Mouse (Mus musculus) heart, embryonic 11.5 days (tissue): ENCODE data around the gene Acbd4. TPM values are rescaled to one million over a fixed set of nuclear protein-coding genes. Genes with fewer than 3 reads are reported as not detected.
A peak's percentile ranks its signal among the peaks of the same experiment; 100 is the strongest.

Source experiments
- ATAC-seq: fragments of 200-750 bp; cut with Nextera tagmentation; replicated peaks from 2 replicates; pipeline ENCODE4 v1.8.0; 2017; ENCODE audit warnings: moderate library complexity; ENCODE audit not compliant: insufficient number of reproducible peaks, low FRiP score, low TSS enrichment
- H3K27ac ChIP-seq: fragments of 300-500 bp; sonication (generic); 2 replicates; pipeline ENCODE4 v1.5.1; 2014; ENCODE audit warnings: mild to moderate bottlenecking, low read depth, low read length
- H3K27me3 ChIP-seq: fragments of 300-500 bp; sonication (generic); 2 replicates; pipeline ENCODE4 v1.6.1; 2014; ENCODE audit warnings: mild to moderate bottlenecking, low read length, mixed read lengths; ENCODE audit not compliant: control insufficient read depth, insufficient read depth
- H3K36me3 ChIP-seq: fragments of 300-500 bp; sonication (generic); 2 replicates; pipeline ENCODE4 v1.6.1; 2014; ENCODE audit warnings: mild to moderate bottlenecking, low read length, moderate library complexity, mixed read lengths; ENCODE audit not compliant: control insufficient read depth, insufficient read depth
- H3K4me1 ChIP-seq: fragments of 300-500 bp; sonication (generic); 2 replicates; pipeline ENCODE4 v1.6.1; 2014; ENCODE audit warnings: low read length; ENCODE audit not compliant: control insufficient read depth, insufficient read depth
- H3K4me2 ChIP-seq: fragments of 300-500 bp; sonication (generic); 2 replicates; pipeline ENCODE4 v1.6.1; 2014; ENCODE audit warnings: mild to moderate bottlenecking, moderate library complexity
- H3K4me3 ChIP-seq: fragments of 300-500 bp; sonication (generic); 2 replicates; pipeline ENCODE4 v1.5.1; 2014; ENCODE audit warnings: low read depth, low read length
- H3K9ac ChIP-seq: fragments of 300-500 bp; sonication (generic); 2 replicates; pipeline ENCODE4 v1.6.1; 2014; ENCODE audit warnings: mild to moderate bottlenecking, low read depth, low read length, moderate library complexity
- H3K9me3 ChIP-seq: fragments of 300-500 bp; sonication (generic); replicated peaks from 2 replicates; pipeline ENCODE4 v1.6.1; 2016; ENCODE audit warnings: low read length; ENCODE audit not compliant: control insufficient read depth
- WGBS: fragments of 180-500 bp; shearing (Covaris S2); extraction: QIAGEN DNeasy Blood & Tissue Kit; methylation state at CpG from one replicate; pipeline ENCODE4 v1.1.7; 2014; ENCODE audit not compliant: insufficient replicate concordance; 5-methylcytosine and 5-hydroxymethylcytosine counted together
- polyA plus RNA-seq: library from polyadenylated mRNA; unstranded; fragments of >200 nt; fragmentation: Nextera tagmentation; extraction: Ambion mirVana; gene quantifications from 2 replicates; pipeline ENCODE4 v1.2.1, GENCODE M21; 2014

Gene Acbd4
- 11.2 and 11.8 TPM in 2 replicates for polyA plus RNA-seq

GRCm38 (mm10) chr11:103101481-103101865, at the start of gene Acbd4, which contains the start of gene Plcd3:
Gene Acbd4, plus strand, starts transcription at chr11:103101682.
Gene Plcd3, minus strand, starts transcription at chr11:103101658.
- H3K27ac ChIP-seq: peak within 1 kb of the TSS; percentile 35; the same call in 1 of the 2 replicates
- peak within 1 kb of the TSS; percentile 44 for H3K9ac ChIP-seq
- 1% methylated on average over 33 of the region's 34 CpGs for WGBS
- H3K27me3 ChIP-seq: peaks cover 32% of the 10 kb centered on the region
- peaks cover 36% of the 10 kb centered on the region for H3K4me1 ChIP-seq
- no peaks in the 10 kb centered on the region for H3K36me3 ChIP-seq
- no peak; the same call in 1 of the 2 replicates for ATAC-seq
- H3K4me3 ChIP-seq: peak within 1 kb of the TSS; percentile 45
- H3K4me2 ChIP-seq: peak within 1 kb of the TSS; percentile 93
- H3K9me3 ChIP-seq: no peaks in the 10 kb centered on the region

- Histone ChIP-seq H3K36me3 (peaks cover 20% of the 10 kb centered on the region), H3K4me2 (no peak overlapping the region), H3K9ac (peak overlapping the region; percentile 43; the same call in 1 of the 2 replicates), H3K4me1 (peaks cover 8% of the 10 kb centered on the region), H3K27ac (peak overlapping the region; percentile 80), H3K4me3 (no peak overlapping the region), H3K27me3 (no peaks in the 10 kb centered on the region), H3K9me3 (no peaks in the 10 kb centered on the region)
- ATAC-seq: no peak
- WGBS: 86% methylated on average over 6 of the region's 6 CpGs
Observed at GRCm38 (mm10) chr11:103052078-103052477, 49.4 kb upstream of the Acbd4 start.

- Histone ChIP-seq H3K4me2 (no peak overlapping the region), H3K36me3 (peaks cover 25% of the 10 kb centered on the region), H3K9ac (no peak overlapping the region), H3K27me3 (no peaks in the 10 kb centered on the region), H3K4me3 (no peak overlapping the region), H3K27ac (no peak overlapping the region), H3K4me1 (peaks cover 8% of the 10 kb centered on the region), H3K9me3 (no peaks in the 10 kb centered on the region)
- 86% methylated on average over 18 of the region's 18 CpGs for WGBS
- no peak for ATAC-seq
Observed at GRCm38 (mm10) chr11:103053191-103054076, 48.0 kb upstream of the Acbd4 start.

GRCm38 (mm10) chr11:103054798-103055197, 46.7 kb upstream of the Acbd4 start:
- Histone ChIP-seq H3K4me3 (no peak overlapping the region), H3K9me3 (no peaks in the 10 kb centered on the region), H3K9ac (no peak overlapping the region), H3K4me2 (no peak overlapping the region), H3K36me3 (peaks cover 32% of the 10 kb centered on the region), H3K27me3 (no peaks in the 10 kb centered on the region), H3K27ac (no peak overlapping the region), H3K4me1 (peaks cover 8% of the 10 kb centered on the region)
- no peak for ATAC-seq
- whole genome bisulfite sequencing: 48% methylated on average over 6 of the region's 6 CpGs

GRCm38 (mm10) chr11:103056636-103057035, 44.8 kb upstream of the Acbd4 start:
- 90% methylated on average over 7 of the region's 7 CpGs for WGBS
- Histone ChIP-seq H3K27ac (no peak overlapping the region), H3K4me3 (no peak overlapping the region), H3K4me1 (peaks cover 6% of the 10 kb centered on the region), H3K9me3 (no peaks in the 10 kb centered on the region), H3K36me3 (peaks cover 40% of the 10 kb centered on the region), H3K9ac (no peak overlapping the region), H3K4me2 (no peak overlapping the region), H3K27me3 (no peaks in the 10 kb centered on the region)
- ATAC-seq: no peak

- Histone ChIP-seq H3K4me1 (no peaks in the 10 kb centered on the region), H3K36me3 (peaks cover 46% of the 10 kb centered on the region), H3K27me3 (no peaks in the 10 kb centered on the region), H3K9me3 (no peaks in the 10 kb centered on the region), H3K4me3 (no peak overlapping the region), H3K4me2 (no peak overlapping the region), H3K27ac (no peak overlapping the region), H3K9ac (0 out of 2 replicates have a peak overlapping the region, but pooled peaks have one; percentile 30)
- WGBS: 70% methylated on average over 3 of the region's 3 CpGs
- no peak for ATAC-seq
Observed at GRCm38 (mm10) chr11:103058499-103059085, 42.9 kb upstream of the Acbd4 start.

- WGBS: 91% methylated on average over 14 of the region's 14 CpGs
- H3K36me3 ChIP-seq: peaks cover 30% of the 10 kb centered on the region
Observed at GRCm38 (mm10) chr11:103066191-103067050, 35.1 kb upstream of the Acbd4 start.

GRCm38 (mm10) chr11:103067051-103067361, 34.5 kb upstream of the Acbd4 start:
- WGBS: 80% methylated on average over 6 of the region's 6 CpGs
- H3K9ac ChIP-seq: no peak overlapping the region
- H3K4me3 ChIP-seq: no peak overlapping the region
- H3K9me3 ChIP-seq: no peaks in the 10 kb centered on the region
- peaks cover 25% of the 10 kb centered on the region for H3K36me3 ChIP-seq
- H3K4me2 ChIP-seq: no peak overlapping the region
- ATAC-seq: no peak
- H3K27me3 ChIP-seq: no peaks in the 10 kb centered on the region
- H3K27ac ChIP-seq: no peak overlapping the region
- peaks cover 6% of the 10 kb centered on the region; the same call in 1 of the 2 replicates for H3K4me1 ChIP-seq

More at GRCm38 (mm10) chr11:103066191-103067050, 35.1 kb upstream of the Acbd4 start:
- Histone ChIP-seq H3K4me1 (peaks cover 6% of the 10 kb centered on the region; the same call in 1 of the 2 replicates), H3K27me3 (no peaks in the 10 kb centered on the region), H3K27ac (no peak overlapping the region), H3K4me3 (no peak overlapping the region), H3K4me2 (no peak overlapping the region), H3K9me3 (no peaks in the 10 kb centered on the region), H3K9ac (no peak overlapping the region)
- ATAC-seq: 0 out of 2 replicates have a peak, but pooled peaks have one; percentile 45
